Mouse (Mus musculus): Measurements from ENCODE around the gene Ip6k2. TPM values are rescaled to one million over a fixed set of nuclear protein-coding genes. Genes with fewer than 3 reads are reported as not detected.

Gene Ip6k2
- total RNA-seq, 1 experiment = 24.4 TPM

GRCm38 (mm10) chr9:108754423-108754822 lies 29.2 kb upstream of the Ip6k2 start:
- Histone ChIP-seq H3K27ac (ENCODE audit: insufficient read depth, low read depth, low read length, poor library complexity, severe bottlenecking) (no peak overlapping the region), H3K36me3 (ENCODE audit: control insufficient read depth, insufficient read depth, low read length, poor library complexity, severe bottlenecking) (peaks cover 2% of the 10 kb centered on the region; the same call in 1 of the 2 replicates), H3K4me1 (ENCODE audit: control insufficient read depth in 2 of 2, insufficient read depth in 2 of 2, low read length in 2 of 2, poor library complexity in 1 of 2) (peaks cover 0 to 16% of the 10 kb centered on the region in 2 experiments; a peak in 2 of 4 replicates), H3K9me3 (ENCODE audit: control insufficient read depth, insufficient read depth, low read depth, low read length) (no peaks in the 10 kb centered on the region), H3K9ac (ENCODE audit: insufficient read depth, low read depth, low read length, poor library complexity, severe bottlenecking) (no peak overlapping the region), H3K4me3 (ENCODE audit: insufficient read depth in 1 of 2, low read depth in 1 of 2, low read length in 2 of 2, poor library complexity in 1 of 2, severe bottlenecking in 1 of 2) (no peak overlapping the region)
- TF ChIP-seq ZNF384 (IDR thresholded peaks at IDR 0.05; ENCODE audit: low read depth, low read length) (no peak), HCFC1 (IDR thresholded peaks at IDR 0.05; ENCODE audit: borderline replicate concordance, insufficient read depth, low read length) (no peak), ZC3H11A (IDR thresholded peaks at IDR 0.05; ENCODE audit: borderline replicate concordance, low read depth, low read length) (no peak), MAFK (IDR thresholded peaks at IDR 0.05; ENCODE audit: insufficient read depth, low read depth, low read length) (no peak), CHD2 (IDR thresholded peaks at IDR 0.05; ENCODE audit: low read depth, low read length) (no peak)
- no peak for DNase-seq (ENCODE audit: low read depth, low spot score)
- in situ Hi-C loops (cut with MboI; ENCODE audit: low sequenced_read_pairs in 2 of 2, unreplicated experiment in 2 of 2) = no loop called here

GRCm38 (mm10) chr9:108757406-108757805 lies 26.2 kb upstream of the Ip6k2 start:
- H3K36me3 ChIP-seq (ENCODE audit: control insufficient read depth, insufficient read depth, low read length, poor library complexity, severe bottlenecking) = no peaks in the 10 kb centered on the region
- 0 out of 2 replicates have a peak overlapping the region, but pooled peaks have one; percentile 11 for H3K9ac ChIP-seq (ENCODE audit: insufficient read depth, low read depth, low read length, poor library complexity, severe bottlenecking)
- peak overlapping the region in 1 of 2 experiments; percentile 28; a peak in 1 of 4 replicates for H3K4me3 ChIP-seq (ENCODE audit: insufficient read depth in 1 of 2, low read depth in 1 of 2, low read length in 2 of 2, poor library complexity in 1 of 2, severe bottlenecking in 1 of 2)
- H3K9me3 ChIP-seq (ENCODE audit: control insufficient read depth, insufficient read depth, low read depth, low read length) = no peaks in the 10 kb centered on the region
- H3K4me1 ChIP-seq (ENCODE audit: control insufficient read depth in 2 of 2, insufficient read depth in 2 of 2, low read length in 2 of 2, poor library complexity in 1 of 2) = peaks cover 0 to 11% of the 10 kb centered on the region in 2 experiments; a peak in 2 of 4 replicates
- no peak for DNase-seq (ENCODE audit: low read depth, low spot score)
- no peak overlapping the region for H3K27ac ChIP-seq (ENCODE audit: insufficient read depth, low read depth, low read length, poor library complexity, severe bottlenecking)
- TF ChIP-seq CHD2 (IDR thresholded peaks at IDR 0.05; ENCODE audit: low read depth, low read length) (no peak), MAFK (IDR thresholded peaks at IDR 0.05; ENCODE audit: insufficient read depth, low read depth, low read length) (no peak), HCFC1 (IDR thresholded peaks at IDR 0.05; ENCODE audit: borderline replicate concordance, insufficient read depth, low read length) (no peak), ZNF384 (IDR thresholded peaks at IDR 0.05; ENCODE audit: low read depth, low read length) (no peak), ZC3H11A (IDR thresholded peaks at IDR 0.05; ENCODE audit: borderline replicate concordance, low read depth, low read length) (no peak)
- in situ Hi-C loops (cut with MboI; ENCODE audit: low sequenced_read_pairs in 2 of 2, unreplicated experiment in 2 of 2) = no loop called here

GRCm38 (mm10) chr9:108759121-108759520 lies 24.5 kb upstream of the Ip6k2 start:
- H3K4me3 ChIP-seq (ENCODE audit: insufficient read depth in 1 of 2, low read depth in 1 of 2, low read length in 2 of 2, poor library complexity in 1 of 2, severe bottlenecking in 1 of 2) = peak overlapping the region; percentile 4 to 50; a peak in 3 of 4 replicates
- DNase-seq (ENCODE audit: low read depth, low spot score) = peak; percentile 19
- H3K9me3 ChIP-seq (ENCODE audit: control insufficient read depth, insufficient read depth, low read depth, low read length) = no peaks in the 10 kb centered on the region
- peak overlapping the region; percentile 29; the same call in 1 of the 2 replicates for H3K9ac ChIP-seq (ENCODE audit: insufficient read depth, low read depth, low read length, poor library complexity, severe bottlenecking)
- TF ChIP-seq MAFK (IDR thresholded peaks at IDR 0.05; ENCODE audit: insufficient read depth, low read depth, low read length) (no peak), ZC3H11A (IDR thresholded peaks at IDR 0.05; ENCODE audit: borderline replicate concordance, low read depth, low read length) (no peak), CHD2 (IDR thresholded peaks at IDR 0.05; ENCODE audit: low read depth, low read length) (no peak), ZNF384 (IDR thresholded peaks at IDR 0.05; ENCODE audit: low read depth, low read length) (no peak), HCFC1 (IDR thresholded peaks at IDR 0.05; ENCODE audit: borderline replicate concordance, insufficient read depth, low read length) (no peak)
- H3K4me1 ChIP-seq (ENCODE audit: control insufficient read depth in 2 of 2, insufficient read depth in 2 of 2, low read length in 2 of 2, poor library complexity in 1 of 2) = peaks cover 0 to 7% of the 10 kb centered on the region in 2 experiments; a peak in 2 of 4 replicates
- H3K36me3 ChIP-seq (ENCODE audit: control insufficient read depth, insufficient read depth, low read length, poor library complexity, severe bottlenecking) = no peaks in the 10 kb centered on the region
- no peak overlapping the region for H3K27ac ChIP-seq (ENCODE audit: insufficient read depth, low read depth, low read length, poor library complexity, severe bottlenecking)
- in situ Hi-C loops (cut with MboI; ENCODE audit: low sequenced_read_pairs in 2 of 2, unreplicated experiment in 2 of 2) = no loop called here

GRCm38 (mm10) chr9:108759805-108760204 lies 23.8 kb upstream of the Ip6k2 start:
- Histone ChIP-seq H3K36me3 (ENCODE audit: control insufficient read depth, insufficient read depth, low read length, poor library complexity, severe bottlenecking) (no peaks in the 10 kb centered on the region), H3K4me3 (ENCODE audit: insufficient read depth in 1 of 2, low read depth in 1 of 2, low read length in 2 of 2, poor library complexity in 1 of 2, severe bottlenecking in 1 of 2) (peak overlapping the region in 1 of 2 experiments; percentile 50; a peak in 1 of 4 replicates), H3K4me1 (ENCODE audit: control insufficient read depth in 2 of 2, insufficient read depth in 2 of 2, low read length in 2 of 2, poor library complexity in 1 of 2) (peaks cover 0 to 4% of the 10 kb centered on the region in 2 experiments; a peak in 1 of 4 replicates), H3K9ac (ENCODE audit: insufficient read depth, low read depth, low read length, poor library complexity, severe bottlenecking) (no peak overlapping the region), H3K27ac (ENCODE audit: insufficient read depth, low read depth, low read length, poor library complexity, severe bottlenecking) (no peak overlapping the region), H3K9me3 (ENCODE audit: control insufficient read depth, insufficient read depth, low read depth, low read length) (no peaks in the 10 kb centered on the region)
- in situ Hi-C loops (cut with MboI; ENCODE audit: low sequenced_read_pairs in 2 of 2, unreplicated experiment in 2 of 2) = no loop called here
- peak; percentile 40; the same call in 1 of the 2 replicates for TF ChIP-seq ZC3H11A (IDR thresholded peaks at IDR 0.05; ENCODE audit: borderline replicate concordance, low read depth, low read length)
- no peak for TF ChIP-seq HCFC1 (IDR thresholded peaks at IDR 0.05; ENCODE audit: borderline replicate concordance, insufficient read depth, low read length)
- peak; percentile 97 for DNase-seq (ENCODE audit: low read depth, low spot score)
